Mouse (Mus musculus): ENCODE data around the gene Lrrc4c. TPM values are rescaled to one million over a fixed set of nuclear protein-coding genes. Genes with fewer than 3 reads are reported as not detected.

The Lrrc4c gene
- polyA plus RNA-seq, 1 experiment from 2014 or later = 1.2 TPM

- no peaks in the 10 kb centered on the region for H3K36me3 ChIP-seq (ENCODE audit: control insufficient read depth, insufficient read depth)
- no peak overlapping the region for H3K27ac ChIP-seq (ENCODE audit: low read length)
- no peak overlapping the region for H3K4me2 ChIP-seq (ENCODE audit: low read depth, low read length)
- H3K9me3 ChIP-seq (replicated peaks; ENCODE audit: control insufficient read depth, low read length) = no peaks in the 10 kb centered on the region
- H3K27me3 ChIP-seq (ENCODE audit: control insufficient read depth, insufficient read depth, low read length) = no peaks in the 10 kb centered on the region
- no peaks in the 10 kb centered on the region for H3K4me1 ChIP-seq (ENCODE audit: control insufficient read depth, insufficient read depth, low read length)
- ATAC-seq (replicated peaks; ENCODE audit: extremely low read depth, insufficient read depth, low FRiP score) = no peak
- no peak overlapping the region for H3K9ac ChIP-seq (ENCODE audit: low read length)
- WGBS = 51% methylated on average over 2 of the region's 2 CpGs
- H3K4me3 ChIP-seq (ENCODE audit: low read length) = no peak overlapping the region
Observed at GRCm38 (mm10) chr2:97524256-97524922, 1206.4 kb downstream of the Lrrc4c start.

DNA sequence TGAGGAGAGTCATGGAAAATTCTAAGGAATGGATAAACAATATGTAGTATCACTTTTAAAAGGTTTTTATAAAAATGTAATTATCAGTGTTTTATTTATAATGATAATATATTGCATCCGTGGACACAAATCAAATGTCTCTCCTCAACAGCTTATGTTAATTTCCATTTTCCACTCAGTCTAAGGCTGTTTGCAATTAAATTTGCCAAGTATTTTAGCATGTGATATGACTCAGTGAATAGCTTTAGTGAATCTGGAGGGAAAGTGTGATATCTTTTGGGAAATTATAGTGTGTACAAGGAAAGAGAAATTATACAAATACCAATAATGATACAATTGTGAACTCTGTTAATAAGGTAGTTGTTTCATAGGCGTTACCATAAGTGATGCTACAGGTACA lies 1207.1 kb downstream of the Lrrc4c start:
- H3K36me3 ChIP-seq (ENCODE audit: control insufficient read depth, insufficient read depth) = no peaks in the 10 kb centered on the region
- H3K9me3 ChIP-seq (replicated peaks; ENCODE audit: control insufficient read depth, low read length) = no peaks in the 10 kb centered on the region
- no peak overlapping the region for H3K4me2 ChIP-seq (ENCODE audit: low read depth, low read length)
- H3K27ac ChIP-seq (ENCODE audit: low read length) = no peak overlapping the region
- WGBS = 86% methylated on average over 2 of the region's 2 CpGs
- H3K9ac ChIP-seq (ENCODE audit: low read length) = no peak overlapping the region
- no peaks in the 10 kb centered on the region for H3K4me1 ChIP-seq (ENCODE audit: control insufficient read depth, insufficient read depth, low read length)
- H3K4me3 ChIP-seq (ENCODE audit: low read length) = no peak overlapping the region
- no peak for ATAC-seq (replicated peaks; ENCODE audit: extremely low read depth, insufficient read depth, low FRiP score)
- no peaks in the 10 kb centered on the region for H3K27me3 ChIP-seq (ENCODE audit: control insufficient read depth, insufficient read depth, low read length)

DNA sequence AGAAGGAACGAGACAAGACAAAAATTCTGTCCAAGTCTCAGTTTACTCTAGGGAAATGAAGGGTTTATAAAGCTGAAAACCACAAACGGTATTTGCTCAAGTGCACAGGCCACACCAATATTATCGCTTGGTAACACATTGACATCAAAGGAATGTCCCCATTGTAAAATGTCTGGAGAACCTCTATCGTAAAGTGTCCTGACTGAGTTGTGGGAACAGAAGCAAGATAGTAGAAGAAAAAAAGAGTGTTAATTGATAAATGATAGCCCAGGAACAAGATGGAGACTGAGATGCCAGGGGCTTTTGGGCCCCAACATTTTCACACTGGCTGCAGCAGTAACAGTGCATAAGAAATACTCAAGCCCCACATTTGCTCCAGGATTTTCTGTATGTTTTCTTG lies 1212.7 kb downstream of the Lrrc4c start:
- Histone ChIP-seq H3K36me3 (ENCODE audit: control insufficient read depth, insufficient read depth) (no peaks in the 10 kb centered on the region), H3K4me2 (ENCODE audit: low read depth, low read length) (no peak overlapping the region), H3K9ac (ENCODE audit: low read length) (no peak overlapping the region), H3K4me1 (ENCODE audit: control insufficient read depth, insufficient read depth, low read length) (no peaks in the 10 kb centered on the region), H3K9me3 (replicated peaks; ENCODE audit: control insufficient read depth, low read length) (no peaks in the 10 kb centered on the region), H3K27me3 (ENCODE audit: control insufficient read depth, insufficient read depth, low read length) (no peaks in the 10 kb centered on the region), H3K4me3 (ENCODE audit: low read length) (no peak overlapping the region), H3K27ac (ENCODE audit: low read length) (no peak overlapping the region)
- ATAC-seq (replicated peaks; ENCODE audit: extremely low read depth, insufficient read depth, low FRiP score) = no peak
- 63% methylated on average over 4 of the region's 4 CpGs for WGBS

- H3K27ac ChIP-seq (ENCODE audit: low read length) = no peak overlapping the region
- H3K27me3 ChIP-seq (ENCODE audit: control insufficient read depth, insufficient read depth, low read length) = no peaks in the 10 kb centered on the region
- H3K9ac ChIP-seq (ENCODE audit: low read length) = no peak overlapping the region
- H3K36me3 ChIP-seq (ENCODE audit: control insufficient read depth, insufficient read depth) = no peaks in the 10 kb centered on the region
- no peaks in the 10 kb centered on the region for H3K9me3 ChIP-seq (replicated peaks; ENCODE audit: control insufficient read depth, low read length)
- WGBS = 71% methylated on average over 10 of the region's 10 CpGs
- no peaks in the 10 kb centered on the region for H3K4me1 ChIP-seq (ENCODE audit: control insufficient read depth, insufficient read depth, low read length)
- no peak overlapping the region for H3K4me3 ChIP-seq (ENCODE audit: low read length)
- no peak for ATAC-seq (replicated peaks; ENCODE audit: extremely low read depth, insufficient read depth, low FRiP score)
- no peak overlapping the region for H3K4me2 ChIP-seq (ENCODE audit: low read depth, low read length)
Observed at GRCm38 (mm10) chr2:97543691-97544672, 1226.0 kb downstream of the Lrrc4c start.

- H3K9ac ChIP-seq (ENCODE audit: low read length) = no peak overlapping the region
- H3K27ac ChIP-seq (ENCODE audit: low read length) = no peak overlapping the region
- no peaks in the 10 kb centered on the region for H3K4me1 ChIP-seq (ENCODE audit: control insufficient read depth, insufficient read depth, low read length)
- no peak overlapping the region for H3K4me3 ChIP-seq (ENCODE audit: low read length)
- no peaks in the 10 kb centered on the region for H3K36me3 ChIP-seq (ENCODE audit: control insufficient read depth, insufficient read depth)
- no peak overlapping the region for H3K4me2 ChIP-seq (ENCODE audit: low read depth, low read length)
- H3K9me3 ChIP-seq (replicated peaks; ENCODE audit: control insufficient read depth, low read length) = no peaks in the 10 kb centered on the region
- H3K27me3 ChIP-seq (ENCODE audit: control insufficient read depth, insufficient read depth, low read length) = no peaks in the 10 kb centered on the region
- no peak for ATAC-seq (replicated peaks; ENCODE audit: extremely low read depth, insufficient read depth, low FRiP score)
Observed at GRCm38 (mm10) chr2:97544673-97545071, 1226.7 kb downstream of the Lrrc4c start.

GRCm38 (mm10) chr2:97545946-97546345 lies 1228.0 kb downstream of the Lrrc4c start:
- no peaks in the 10 kb centered on the region for H3K9me3 ChIP-seq (replicated peaks; ENCODE audit: control insufficient read depth, low read length)
- H3K36me3 ChIP-seq (ENCODE audit: control insufficient read depth, insufficient read depth) = no peaks in the 10 kb centered on the region
- H3K4me1 ChIP-seq (ENCODE audit: control insufficient read depth, insufficient read depth, low read length) = no peaks in the 10 kb centered on the region
- H3K27me3 ChIP-seq (ENCODE audit: control insufficient read depth, insufficient read depth, low read length) = no peaks in the 10 kb centered on the region
- H3K4me2 ChIP-seq (ENCODE audit: low read depth, low read length) = no peak overlapping the region
- ATAC-seq (replicated peaks; ENCODE audit: extremely low read depth, insufficient read depth, low FRiP score) = no peak
- H3K9ac ChIP-seq (ENCODE audit: low read length) = no peak overlapping the region
- WGBS = 70% methylated on average over 1 of the region's 1 CpGs
- H3K4me3 ChIP-seq (ENCODE audit: low read length) = no peak overlapping the region
- H3K27ac ChIP-seq (ENCODE audit: low read length) = no peak overlapping the region

GRCm38 (mm10) chr2:97564509-97564908 lies 1246.5 kb downstream of the Lrrc4c start:
- no peaks in the 10 kb centered on the region for H3K36me3 ChIP-seq (ENCODE audit: control insufficient read depth, insufficient read depth)
- no peaks in the 10 kb centered on the region for H3K4me1 ChIP-seq (ENCODE audit: control insufficient read depth, insufficient read depth, low read length)
- no peak overlapping the region for H3K4me3 ChIP-seq (ENCODE audit: low read length)
- no peak overlapping the region for H3K27ac ChIP-seq (ENCODE audit: low read length)
- ATAC-seq (replicated peaks; ENCODE audit: extremely low read depth, insufficient read depth, low FRiP score) = no peak
- no peaks in the 10 kb centered on the region for H3K9me3 ChIP-seq (replicated peaks; ENCODE audit: control insufficient read depth, low read length)
- whole genome bisulfite sequencing = 45% methylated on average over 2 of the region's 2 CpGs
- no peak overlapping the region for H3K9ac ChIP-seq (ENCODE audit: low read length)
- H3K27me3 ChIP-seq (ENCODE audit: control insufficient read depth, insufficient read depth, low read length) = no peaks in the 10 kb centered on the region
- H3K4me2 ChIP-seq (ENCODE audit: low read depth, low read length) = no peak overlapping the region

GRCm38 (mm10) chr2:97568954-97569353 lies 1251.0 kb downstream of the Lrrc4c start:
- ATAC-seq (replicated peaks; ENCODE audit: extremely low read depth, insufficient read depth, low FRiP score) = no peak
- no peaks in the 10 kb centered on the region for H3K36me3 ChIP-seq (ENCODE audit: control insufficient read depth, insufficient read depth)
- no peaks in the 10 kb centered on the region for H3K4me1 ChIP-seq (ENCODE audit: control insufficient read depth, insufficient read depth, low read length)
- H3K27ac ChIP-seq (ENCODE audit: low read length) = no peak overlapping the region
- WGBS = 75% methylated on average over 2 of the region's 2 CpGs
- no peaks in the 10 kb centered on the region for H3K9me3 ChIP-seq (replicated peaks; ENCODE audit: control insufficient read depth, low read length)
- H3K4me3 ChIP-seq (ENCODE audit: low read length) = no peak overlapping the region
- H3K4me2 ChIP-seq (ENCODE audit: low read depth, low read length) = no peak overlapping the region
- H3K9ac ChIP-seq (ENCODE audit: low read length) = no peak overlapping the region
- no peaks in the 10 kb centered on the region for H3K27me3 ChIP-seq (ENCODE audit: control insufficient read depth, insufficient read depth, low read length)

DNA sequence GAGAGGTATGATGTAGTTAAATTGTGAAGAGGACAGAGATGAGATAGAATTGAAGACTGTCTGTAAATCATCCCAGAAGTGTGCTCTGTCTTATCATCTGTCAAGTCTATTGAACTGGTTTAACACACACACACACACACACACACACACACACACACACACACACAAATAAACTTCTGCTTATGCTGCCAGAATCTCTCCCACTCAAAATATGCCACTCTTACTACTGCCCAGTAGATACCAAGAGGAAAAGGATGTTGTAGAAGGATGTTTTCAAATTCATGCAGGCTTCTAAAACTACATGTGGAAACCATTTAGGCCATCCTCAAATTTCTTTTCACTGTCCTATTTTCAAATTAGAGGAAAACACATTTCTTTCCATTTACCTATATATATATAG lies 1257.0 kb downstream of the Lrrc4c start:
- ATAC-seq (replicated peaks; ENCODE audit: extremely low read depth, insufficient read depth, low FRiP score) = no peak
- no peak overlapping the region for H3K27ac ChIP-seq (ENCODE audit: low read length)
- no peak overlapping the region for H3K9ac ChIP-seq (ENCODE audit: low read length)
- no peak overlapping the region for H3K4me3 ChIP-seq (ENCODE audit: low read length)
- H3K27me3 ChIP-seq (ENCODE audit: control insufficient read depth, insufficient read depth, low read length) = no peaks in the 10 kb centered on the region
- no peaks in the 10 kb centered on the region for H3K9me3 ChIP-seq (replicated peaks; ENCODE audit: control insufficient read depth, low read length)
- no peaks in the 10 kb centered on the region for H3K36me3 ChIP-seq (ENCODE audit: control insufficient read depth, insufficient read depth)
- no peak overlapping the region for H3K4me2 ChIP-seq (ENCODE audit: low read depth, low read length)
- no peaks in the 10 kb centered on the region for H3K4me1 ChIP-seq (ENCODE audit: control insufficient read depth, insufficient read depth, low read length)

All from heart, embryonic 16.5 days (tissue).